Mouse (Mus musculus) heart, embryonic 11.5 days (tissue): ENCODE measurements around the gene Ralgps2. TPM values are rescaled to one million over a fixed set of nuclear protein-coding genes. Genes with fewer than 3 reads are reported as not detected.
A peak's percentile ranks its signal among the peaks of the same experiment; 100 is the strongest.

ENCODE experiments used
- ATAC-seq: fragments of 200-750 bp; cut with Nextera tagmentation; replicated peaks from 2 replicates; pipeline ENCODE4 v1.8.0; 2017; ENCODE audit warnings: moderate library complexity; ENCODE audit not compliant: insufficient number of reproducible peaks, low FRiP score, low TSS enrichment
- H3K27ac ChIP-seq: fragments of 300-500 bp; sonication (generic); 2 replicates; pipeline ENCODE4 v1.5.1; 2014; ENCODE audit warnings: mild to moderate bottlenecking, low read depth, low read length
- H3K27me3 ChIP-seq: fragments of 300-500 bp; sonication (generic); 2 replicates; pipeline ENCODE4 v1.6.1; 2014; ENCODE audit warnings: mild to moderate bottlenecking, low read length, mixed read lengths; ENCODE audit not compliant: control insufficient read depth, insufficient read depth
- H3K36me3 ChIP-seq: fragments of 300-500 bp; sonication (generic); 2 replicates; pipeline ENCODE4 v1.6.1; 2014; ENCODE audit warnings: mild to moderate bottlenecking, low read length, moderate library complexity, mixed read lengths; ENCODE audit not compliant: control insufficient read depth, insufficient read depth
- H3K4me1 ChIP-seq: fragments of 300-500 bp; sonication (generic); 2 replicates; pipeline ENCODE4 v1.6.1; 2014; ENCODE audit warnings: low read length; ENCODE audit not compliant: control insufficient read depth, insufficient read depth
- H3K4me2 ChIP-seq: fragments of 300-500 bp; sonication (generic); 2 replicates; pipeline ENCODE4 v1.6.1; 2014; ENCODE audit warnings: mild to moderate bottlenecking, moderate library complexity
- H3K4me3 ChIP-seq: fragments of 300-500 bp; sonication (generic); 2 replicates; pipeline ENCODE4 v1.5.1; 2014; ENCODE audit warnings: low read depth, low read length
- H3K9ac ChIP-seq: fragments of 300-500 bp; sonication (generic); 2 replicates; pipeline ENCODE4 v1.6.1; 2014; ENCODE audit warnings: mild to moderate bottlenecking, low read depth, low read length, moderate library complexity
- H3K9me3 ChIP-seq: fragments of 300-500 bp; sonication (generic); replicated peaks from 2 replicates; pipeline ENCODE4 v1.6.1; 2016; ENCODE audit warnings: low read length; ENCODE audit not compliant: control insufficient read depth
- WGBS: fragments of 180-500 bp; shearing (Covaris S2); extraction: QIAGEN DNeasy Blood & Tissue Kit; methylation state at CpG from one replicate; pipeline ENCODE4 v1.1.7; 2014; ENCODE audit not compliant: insufficient replicate concordance; 5-methylcytosine and 5-hydroxymethylcytosine counted together
- polyA plus RNA-seq: library from polyadenylated mRNA; unstranded; fragments of >200 nt; fragmentation: Nextera tagmentation; extraction: Ambion mirVana; gene quantifications from 2 replicates; pipeline ENCODE4 v1.2.1, GENCODE M21; 2014

Gene Ralgps2
- polyA plus RNA-seq, 1 experiment from 2014 or later: 44.1 TPM

DNA sequence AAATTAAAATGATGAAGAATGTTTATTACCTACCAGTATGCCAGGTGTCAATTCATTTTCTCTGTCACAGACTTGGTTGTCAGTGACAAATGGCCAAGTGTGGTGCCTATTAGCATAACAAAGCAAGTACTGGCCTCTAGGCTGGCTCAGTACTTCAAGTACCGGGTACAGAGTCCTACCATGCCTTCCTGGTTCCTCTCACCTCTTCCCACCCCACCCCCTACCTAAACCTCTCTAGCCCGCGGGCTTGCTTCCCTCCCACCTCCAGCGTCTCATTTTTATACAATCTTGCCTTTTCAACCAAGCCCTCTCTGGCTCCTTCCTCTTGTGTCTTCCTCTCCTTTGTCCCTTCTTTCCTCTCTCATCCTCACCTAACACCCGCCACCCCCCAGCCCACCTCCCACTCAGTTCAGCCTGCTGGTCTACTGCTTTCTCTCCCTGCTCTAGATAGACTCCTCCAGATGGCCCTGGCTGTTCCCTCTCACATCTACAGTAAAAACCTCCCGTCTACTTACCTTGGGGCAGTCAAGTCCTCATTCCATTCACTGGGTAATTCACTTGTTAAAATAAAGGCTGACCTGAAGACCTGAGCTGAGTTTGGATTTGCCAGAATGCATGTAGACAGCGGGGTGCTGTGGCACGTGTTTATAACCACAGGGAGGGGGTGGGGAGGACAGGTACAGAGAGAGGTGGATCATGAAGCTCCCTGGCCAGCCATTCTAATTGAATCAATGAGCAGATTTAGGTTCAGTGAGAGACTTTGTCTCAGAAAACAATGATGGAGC, 22.2 kb upstream of the Ralgps2 start:
- H3K9me3 ChIP-seq: no peaks in the 10 kb centered on the region
- ATAC-seq: no peak
- peaks cover 12% of the 10 kb centered on the region for H3K4me1 ChIP-seq
- H3K4me3 ChIP-seq: no peak overlapping the region
- H3K4me2 ChIP-seq: no peak overlapping the region
- no peaks in the 10 kb centered on the region for H3K36me3 ChIP-seq
- H3K27me3 ChIP-seq: no peaks in the 10 kb centered on the region
- WGBS: 53% methylated on average over 8 of the region's 8 CpGs
- no peak overlapping the region for H3K9ac ChIP-seq
- no peak overlapping the region for H3K27ac ChIP-seq

DNA sequence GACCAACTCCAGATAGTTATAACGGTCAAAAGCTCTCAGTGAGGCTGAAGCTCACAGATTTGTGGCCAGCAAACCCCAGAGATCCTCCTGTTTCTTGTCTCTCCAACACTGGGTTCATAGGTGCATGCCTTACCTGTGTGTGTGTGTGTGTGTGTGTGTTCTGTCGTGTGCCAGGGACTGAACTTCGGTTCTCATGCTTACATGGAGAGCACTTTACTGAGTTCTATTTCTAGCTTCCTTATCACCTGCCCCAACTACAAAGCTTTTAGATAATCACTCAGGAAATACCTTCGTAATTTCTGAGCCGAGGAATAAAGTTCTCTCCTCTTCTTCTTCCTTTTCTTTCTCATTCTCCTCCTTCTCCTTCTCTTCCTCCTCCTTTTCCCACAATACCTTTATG, 19.6 kb upstream of the Ralgps2 start:
- no peaks in the 10 kb centered on the region for H3K9me3 ChIP-seq
- H3K4me2 ChIP-seq: peak overlapping the region; percentile 11; the same call in 1 of the 2 replicates
- no peak for ATAC-seq
- 0 out of 2 replicates have a peak overlapping the region, but pooled peaks have one; percentile 30 for H3K27ac ChIP-seq
- H3K27me3 ChIP-seq: no peaks in the 10 kb centered on the region
- no peak overlapping the region for H3K9ac ChIP-seq
- no peak overlapping the region for H3K4me3 ChIP-seq
- peaks cover 15% of the 10 kb centered on the region for H3K4me1 ChIP-seq
- no peaks in the 10 kb centered on the region for H3K36me3 ChIP-seq
- 19% methylated on average over 5 of the region's 5 CpGs for WGBS

DNA sequence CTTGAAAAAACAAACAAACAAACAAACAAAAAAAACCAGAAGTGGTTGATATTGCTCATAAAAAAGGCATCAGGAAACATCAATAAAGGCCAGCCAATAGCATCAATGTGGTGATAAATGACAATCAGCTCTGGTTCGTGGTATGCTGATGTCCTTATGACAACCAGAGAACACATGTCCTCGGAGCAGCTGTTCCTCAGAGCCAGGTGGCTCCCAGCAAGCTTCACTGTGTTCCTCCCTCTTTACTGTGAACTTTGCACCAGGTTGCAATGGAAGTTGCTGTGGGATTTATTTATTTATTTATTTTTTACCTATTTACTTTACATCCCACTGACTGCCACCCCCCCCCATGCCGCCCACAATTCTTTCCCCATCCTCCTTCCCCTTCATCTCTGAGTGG, 17.9 kb upstream of the Ralgps2 start:
- H3K4me2 ChIP-seq: no peak overlapping the region
- WGBS: 87% methylated on average over 3 of the region's 3 CpGs
- H3K4me1 ChIP-seq: peaks cover 11% of the 10 kb centered on the region; the same call in 1 of the 2 replicates
- no peaks in the 10 kb centered on the region for H3K27me3 ChIP-seq
- H3K27ac ChIP-seq: no peak overlapping the region
- no peak for ATAC-seq
- H3K9me3 ChIP-seq: no peaks in the 10 kb centered on the region
- no peaks in the 10 kb centered on the region for H3K36me3 ChIP-seq
- H3K9ac ChIP-seq: no peak overlapping the region
- no peak overlapping the region for H3K4me3 ChIP-seq

DNA sequence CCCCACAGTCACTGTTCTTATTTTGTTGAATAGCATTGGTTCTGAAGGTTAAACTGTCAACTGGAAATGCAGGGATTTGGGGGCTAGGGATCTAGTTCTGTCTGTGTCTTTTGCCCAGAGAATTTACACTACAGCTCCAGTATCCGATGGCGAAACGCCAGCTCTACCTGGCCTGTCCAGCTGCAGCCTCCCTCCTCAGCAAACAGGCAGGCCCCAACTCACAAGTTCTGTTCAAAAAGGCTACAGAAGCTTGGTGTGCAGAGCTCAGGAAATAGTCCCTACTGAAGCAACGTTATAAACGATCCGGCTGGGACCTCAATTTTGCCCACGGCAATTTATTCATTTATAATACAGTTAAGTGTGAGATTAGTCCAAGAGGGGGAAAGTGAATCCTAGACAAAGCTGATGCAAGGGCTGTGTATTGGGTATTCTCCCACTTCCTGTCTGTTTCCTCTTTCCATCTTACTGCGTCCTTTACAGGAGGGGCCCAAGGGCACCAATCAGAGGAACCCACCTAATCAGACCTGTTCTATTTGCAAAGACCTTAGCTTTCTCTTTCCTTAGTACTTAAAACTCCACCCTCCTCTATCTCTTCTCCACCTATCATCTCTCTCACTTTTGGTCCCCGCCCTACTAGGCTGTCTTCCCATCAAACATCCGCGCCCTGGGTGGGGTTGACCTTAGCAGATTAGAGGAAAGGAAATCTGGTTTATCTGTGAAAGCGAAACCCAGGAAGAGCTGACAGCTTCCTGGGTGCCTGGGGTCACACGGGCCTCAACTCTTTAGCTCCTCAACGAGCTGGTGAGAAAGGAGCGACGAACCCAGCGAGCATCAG, 16.7 kb upstream of the Ralgps2 start:
- no peak for ATAC-seq
- Histone ChIP-seq H3K4me1 (peaks cover 13% of the 10 kb centered on the region; the same call in 1 of the 2 replicates), H3K9ac (no peak overlapping the region), H3K27me3 (no peaks in the 10 kb centered on the region), H3K36me3 (no peaks in the 10 kb centered on the region), H3K9me3 (no peaks in the 10 kb centered on the region), H3K4me2 (peak overlapping the region; percentile 36), H3K27ac (no peak overlapping the region), H3K4me3 (no peak overlapping the region)
- WGBS: 45% methylated on average over 17 of the region's 17 CpGs

DNA sequence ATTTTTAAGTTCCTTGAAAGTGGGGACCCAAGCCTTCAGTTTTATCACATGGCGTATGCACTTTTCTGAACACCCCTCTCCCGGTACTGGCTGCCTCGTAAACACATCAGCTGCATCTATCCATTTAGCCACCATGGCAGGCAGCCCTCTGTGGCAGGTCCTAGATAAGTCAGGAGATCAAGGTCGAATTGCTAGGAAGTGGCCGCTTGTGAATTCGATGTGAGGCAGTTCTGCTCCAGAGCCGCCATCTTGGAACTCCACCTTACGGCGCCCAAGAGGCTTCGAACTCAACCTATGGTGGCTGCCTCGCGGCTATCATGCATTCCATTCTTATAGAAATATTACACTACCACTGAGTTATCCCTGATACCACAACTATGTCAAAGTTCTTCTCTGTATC, 14.8 kb upstream of the Ralgps2 start:
- Histone ChIP-seq H3K27me3 (no peaks in the 10 kb centered on the region), H3K9me3 (no peaks in the 10 kb centered on the region), H3K27ac (no peak overlapping the region), H3K4me1 (peaks cover 13% of the 10 kb centered on the region; the same call in 1 of the 2 replicates), H3K36me3 (no peaks in the 10 kb centered on the region), H3K4me3 (no peak overlapping the region), H3K4me2 (no peak overlapping the region), H3K9ac (no peak overlapping the region)
- no peak for ATAC-seq
- 86% methylated on average over 12 of the region's 12 CpGs for WGBS

DNA sequence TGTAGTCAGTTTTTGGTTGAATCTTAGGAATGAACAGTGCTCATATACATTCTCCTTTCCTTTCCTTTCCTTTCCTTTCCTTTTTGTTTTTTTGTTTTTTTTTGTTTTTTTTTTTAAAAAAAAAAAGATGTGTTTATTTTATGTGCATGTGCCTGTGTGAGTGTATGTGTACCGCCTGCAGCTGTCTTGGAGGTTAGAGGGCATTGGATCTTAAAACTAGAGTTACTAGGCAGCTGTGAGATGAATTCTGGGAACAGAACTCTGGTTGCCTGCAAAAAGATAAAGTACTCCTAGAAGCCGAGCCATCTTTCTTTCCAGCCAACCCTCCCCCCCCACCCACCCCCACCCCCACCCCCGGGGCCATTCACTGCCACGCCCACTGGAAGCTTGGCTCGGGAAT, 10.9 kb upstream of the Ralgps2 start:
- Histone ChIP-seq H3K27ac (no peak overlapping the region), H3K9me3 (no peaks in the 10 kb centered on the region), H3K4me2 (no peak overlapping the region), H3K4me3 (no peak overlapping the region), H3K4me1 (0 out of 2 replicates have a peak, but pooled peaks cover 4% of the 10 kb centered on the region), H3K36me3 (no peaks in the 10 kb centered on the region), H3K9ac (no peak overlapping the region), H3K27me3 (no peaks in the 10 kb centered on the region)
- ATAC-seq: no peak
- WGBS: 46% methylated on average over 5 of the region's 5 CpGs

DNA sequence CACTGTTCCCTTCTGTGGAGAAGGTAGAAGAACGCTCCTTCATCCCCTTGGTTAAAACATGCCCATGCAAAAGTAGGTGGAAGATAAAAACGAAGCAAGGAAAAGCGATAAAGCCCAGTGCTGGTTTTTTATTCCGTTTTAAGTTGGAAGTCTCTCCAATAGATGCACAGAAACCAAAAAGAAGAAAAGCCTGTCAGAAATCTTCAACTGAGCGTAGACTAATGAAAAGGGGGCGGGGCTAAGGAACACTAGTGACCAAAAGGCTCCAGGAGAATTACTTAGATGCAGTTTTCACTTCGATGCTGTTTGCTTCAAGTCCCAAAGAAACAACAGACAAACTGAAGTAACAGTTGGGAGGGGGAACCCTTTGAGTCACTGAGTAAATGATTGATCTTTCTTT, 1.2 kb upstream of the Ralgps2 start:
- Histone ChIP-seq H3K4me2 (peak overlapping the region; percentile 86), H3K4me3 (peak overlapping the region; percentile 94), H3K4me1 (peaks cover 3% of the 10 kb centered on the region), H3K9me3 (no peaks in the 10 kb centered on the region), H3K9ac (no peak overlapping the region), H3K27me3 (no peaks in the 10 kb centered on the region), H3K36me3 (no peaks in the 10 kb centered on the region), H3K27ac (no peak overlapping the region)
- 41% methylated on average over 7 of the region's 7 CpGs for WGBS
- no peak for ATAC-seq

DNA sequence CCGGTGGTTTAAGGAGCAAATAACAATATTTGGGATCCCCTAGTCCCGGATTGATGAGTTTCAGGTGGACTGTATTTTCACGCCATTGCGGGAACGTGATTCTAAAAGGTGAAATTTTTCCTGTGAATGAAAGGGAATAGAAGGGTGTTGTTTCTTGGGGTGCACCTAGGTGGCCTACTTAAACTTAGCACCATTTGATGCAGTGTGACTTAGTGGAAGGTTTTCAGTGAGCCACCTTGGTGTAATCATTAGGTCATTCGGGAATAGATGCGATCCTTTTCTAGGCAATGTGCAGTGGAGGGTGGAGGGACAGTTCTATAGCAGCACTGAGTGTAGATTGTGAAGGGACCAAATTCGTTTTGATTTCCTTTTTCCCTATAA, 706 bp upstream of the Ralgps2 start:
- no peak for ATAC-seq
- H3K27ac ChIP-seq: no peak overlapping the region
- H3K4me1 ChIP-seq: peaks cover 3% of the 10 kb centered on the region
- no peaks in the 10 kb centered on the region for H3K9me3 ChIP-seq
- H3K4me2 ChIP-seq: peak overlapping the region; percentile 86
- peak overlapping the region; percentile 94 for H3K9ac ChIP-seq
- no peaks in the 10 kb centered on the region for H3K27me3 ChIP-seq
- peak overlapping the region; percentile 94 for H3K4me3 ChIP-seq
- no peaks in the 10 kb centered on the region for H3K36me3 ChIP-seq
- WGBS: 4% methylated on average over 8 of the region's 8 CpGs
